Mouse (Mus musculus): Measurements from ENCODE around the gene Olfr187. TPM values are rescaled to one million over a fixed set of nuclear protein-coding genes. Genes with fewer than 3 reads are reported as not detected.
"Not testable (repeated sequence)": the region's sequence is repeated elsewhere in the genome, so short reads cannot be mapped to it uniquely, and the experiment has no call there.

Gene Olfr187
- polyA plus RNA-seq (2014; fragmentation: Nextera tagmentation; extraction: Ambion mirVana): not detected in 2 replicates

DNA sequence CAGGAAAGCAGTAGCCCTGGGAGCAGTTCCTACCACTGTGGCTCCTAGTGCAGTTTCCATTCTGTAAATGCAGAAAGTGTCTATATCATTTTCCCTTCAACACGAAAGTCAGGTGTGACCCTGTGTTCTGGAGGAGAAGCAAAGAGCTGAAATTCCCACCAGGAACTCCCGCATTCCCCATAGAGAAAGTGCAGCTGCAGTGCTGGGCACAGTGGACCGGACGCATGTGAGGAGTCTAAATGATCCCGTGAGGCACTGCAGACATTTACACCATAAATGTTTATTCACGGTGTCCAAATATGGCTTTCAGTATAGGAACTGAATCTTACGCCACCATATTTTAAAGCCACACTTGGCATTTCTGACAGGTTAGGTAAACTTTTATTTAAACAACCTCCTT lies at the start of gene Olfr187:
Gene Olfr187 (minus strand): TSS at position 58 of the 400 bp plus-strand sequence.
- H3K4me1 ChIP-seq (ENCODE audit: control insufficient read depth, insufficient read depth, low read length): no peaks in the 10 kb centered on the region
- H3K9me3 ChIP-seq (ENCODE audit: control insufficient read depth, low read length): no peaks in the 10 kb centered on the region
- no peak within 1 kb of the TSS for H3K4me2 ChIP-seq (replicated peaks; ENCODE audit: low read depth, low read length)
- WGBS: 81% methylated on average over 7 of the region's 7 CpGs
- no peaks in the 10 kb centered on the region for H3K27me3 ChIP-seq (ENCODE audit: control insufficient read depth, insufficient read depth, low read length)
- no peak within 1 kb of the TSS for H3K27ac ChIP-seq (ENCODE audit: low read depth, low read length)
- H3K4me3 ChIP-seq (ENCODE audit: low read length): no peak within 1 kb of the TSS
- no peaks in the 10 kb centered on the region for H3K36me3 ChIP-seq (ENCODE audit: control insufficient read depth, insufficient read depth, low read length)
- H3K9ac ChIP-seq (ENCODE audit: low read depth, low read length): no peak within 1 kb of the TSS
- ATAC-seq (ENCODE audit: low FRiP score, low TSS enrichment): no peak

GRCm38 (mm10) chr16:59081113-59081512 lies 41.5 kb upstream of the Olfr187 start:
- H3K4me3 ChIP-seq (ENCODE audit: low read length); H3K4me1 ChIP-seq (ENCODE audit: control insufficient read depth, insufficient read depth, low read length); H3K9me3 ChIP-seq (ENCODE audit: control insufficient read depth, low read length); H3K9ac ChIP-seq (ENCODE audit: low read depth, low read length); H3K36me3 ChIP-seq (ENCODE audit: control insufficient read depth, insufficient read depth, low read length); H3K4me2 ChIP-seq (replicated peaks; ENCODE audit: low read depth, low read length); H3K27ac ChIP-seq (ENCODE audit: low read depth, low read length); H3K27me3 ChIP-seq (ENCODE audit: control insufficient read depth, insufficient read depth, low read length); ATAC-seq (ENCODE audit: low FRiP score, low TSS enrichment): not testable (repeated sequence)
- WGBS: 86% methylated on average over 2 of the region's 2 CpGs

GRCm38 (mm10) chr16:59077905-59078304 lies 38.3 kb upstream of the Olfr187 start, which contains the start of gene Olfr190:
Gene Olfr190, minus strand, starts transcription at chr16:59078005.
- no peaks in the 10 kb centered on the region for H3K36me3 ChIP-seq (ENCODE audit: control insufficient read depth, insufficient read depth, low read length)
- H3K9ac ChIP-seq (ENCODE audit: low read depth, low read length): no peak within 1 kb of the TSS
- ATAC-seq (ENCODE audit: low FRiP score, low TSS enrichment): no peak
- no peaks in the 10 kb centered on the region for H3K27me3 ChIP-seq (ENCODE audit: control insufficient read depth, insufficient read depth, low read length)
- no peak within 1 kb of the TSS for H3K4me3 ChIP-seq (ENCODE audit: low read length)
- no peak within 1 kb of the TSS for H3K27ac ChIP-seq (ENCODE audit: low read depth, low read length)
- H3K9me3 ChIP-seq (ENCODE audit: control insufficient read depth, low read length): no peaks in the 10 kb centered on the region
- no peak within 1 kb of the TSS for H3K4me2 ChIP-seq (replicated peaks; ENCODE audit: low read depth, low read length)
- 90% methylated on average over 5 of the region's 5 CpGs for WGBS
- no peaks in the 10 kb centered on the region for H3K4me1 ChIP-seq (ENCODE audit: control insufficient read depth, insufficient read depth, low read length)

GRCm38 (mm10) chr16:59073520-59073919 lies 34.0 kb upstream of the Olfr187 start:
- Histone ChIP-seq H3K27ac (ENCODE audit: low read depth, low read length) (no peak overlapping the region), H3K27me3 (ENCODE audit: control insufficient read depth, insufficient read depth, low read length) (no peaks in the 10 kb centered on the region), H3K9ac (ENCODE audit: low read depth, low read length) (no peak overlapping the region), H3K4me1 (ENCODE audit: control insufficient read depth, insufficient read depth, low read length) (no peaks in the 10 kb centered on the region), H3K9me3 (ENCODE audit: control insufficient read depth, low read length) (no peaks in the 10 kb centered on the region), H3K36me3 (ENCODE audit: control insufficient read depth, insufficient read depth, low read length) (no peaks in the 10 kb centered on the region), H3K4me3 (ENCODE audit: low read length) (no peak overlapping the region), H3K4me2 (replicated peaks; ENCODE audit: low read depth, low read length) (no peak overlapping the region)
- 75% methylated on average over 1 of the region's 1 CpGs for WGBS
- no peak for ATAC-seq (ENCODE audit: low FRiP score, low TSS enrichment)

GRCm38 (mm10) chr16:59071755-59072154 lies 32.2 kb upstream of the Olfr187 start:
- no peak overlapping the region for H3K4me2 ChIP-seq (replicated peaks; ENCODE audit: low read depth, low read length)
- no peaks in the 10 kb centered on the region for H3K9me3 ChIP-seq (ENCODE audit: control insufficient read depth, low read length)
- H3K4me3 ChIP-seq (ENCODE audit: low read length): no peak overlapping the region
- no peak for ATAC-seq (ENCODE audit: low FRiP score, low TSS enrichment)
- H3K4me1 ChIP-seq (ENCODE audit: control insufficient read depth, insufficient read depth, low read length): no peaks in the 10 kb centered on the region
- no peak overlapping the region for H3K27ac ChIP-seq (ENCODE audit: low read depth, low read length)
- H3K9ac ChIP-seq (ENCODE audit: low read depth, low read length): no peak overlapping the region
- no peaks in the 10 kb centered on the region for H3K27me3 ChIP-seq (ENCODE audit: control insufficient read depth, insufficient read depth, low read length)
- H3K36me3 ChIP-seq (ENCODE audit: control insufficient read depth, insufficient read depth, low read length): no peaks in the 10 kb centered on the region

- WGBS: 69% methylated on average over 3 of the region's 3 CpGs
- H3K9me3 ChIP-seq (ENCODE audit: control insufficient read depth, low read length); H3K4me1 ChIP-seq (ENCODE audit: control insufficient read depth, insufficient read depth, low read length); H3K27ac ChIP-seq (ENCODE audit: low read depth, low read length); H3K4me2 ChIP-seq (replicated peaks; ENCODE audit: low read depth, low read length); ATAC-seq (ENCODE audit: low FRiP score, low TSS enrichment); H3K36me3 ChIP-seq (ENCODE audit: control insufficient read depth, insufficient read depth, low read length); H3K9ac ChIP-seq (ENCODE audit: low read depth, low read length); H3K4me3 ChIP-seq (ENCODE audit: low read length); H3K27me3 ChIP-seq (ENCODE audit: control insufficient read depth, insufficient read depth, low read length): not testable (repeated sequence)
These were observed 22.8 kb upstream of the Olfr187 start for GRCm38 (mm10) chr16:59062411-59062810.

DNA sequence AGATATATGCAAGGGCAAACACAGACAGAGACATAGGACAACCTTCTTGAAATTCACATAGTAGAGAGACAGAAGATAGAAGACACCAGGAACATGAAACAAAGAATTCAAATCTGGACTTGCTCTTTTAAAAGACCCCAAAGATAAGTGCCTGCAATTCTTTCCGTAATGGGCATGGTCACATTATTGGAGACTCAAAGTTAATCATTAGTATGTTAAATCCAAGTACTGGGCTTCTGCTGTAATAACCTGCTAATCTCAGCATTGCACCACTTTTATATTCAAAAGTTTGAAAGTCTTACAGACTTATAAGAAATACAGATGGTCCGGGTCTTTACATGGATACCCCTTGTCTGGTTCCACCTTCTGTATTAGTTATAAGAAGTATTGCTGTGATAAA lies 9.7 kb upstream of the Olfr187 start:
- 92% methylated on average over 2 of the region's 2 CpGs for WGBS
- not testable (repeated sequence) for H3K4me2 ChIP-seq (replicated peaks; ENCODE audit: low read depth, low read length)

DNA sequence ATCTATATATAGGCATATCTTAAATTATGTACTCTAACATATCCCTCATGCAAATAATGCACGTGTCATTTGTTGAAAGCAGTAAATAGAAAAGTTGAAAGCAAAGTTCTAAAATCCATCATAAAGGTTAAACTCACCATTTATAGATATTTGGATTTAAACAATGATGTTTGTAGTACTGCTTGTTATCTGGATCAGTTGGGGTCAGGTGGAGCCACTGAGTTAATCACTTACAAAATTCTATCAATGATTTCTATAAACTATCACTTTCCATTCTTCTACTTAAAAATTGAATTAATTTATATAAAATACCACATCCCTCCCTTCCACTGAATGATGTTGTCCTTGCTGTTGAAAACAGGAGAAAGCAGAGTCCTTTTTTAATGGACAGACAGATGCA lies 9.3 kb upstream of the Olfr187 start:
- H3K9me3 ChIP-seq (ENCODE audit: control insufficient read depth, low read length): no peaks in the 10 kb centered on the region
- H3K4me3 ChIP-seq (ENCODE audit: low read length): no peak overlapping the region
- ATAC-seq (ENCODE audit: low FRiP score, low TSS enrichment): no peak
- H3K9ac ChIP-seq (ENCODE audit: low read depth, low read length): no peak overlapping the region
- H3K4me2 ChIP-seq (replicated peaks; ENCODE audit: low read depth, low read length): no peak overlapping the region
- H3K27me3 ChIP-seq (ENCODE audit: control insufficient read depth, insufficient read depth, low read length): no peaks in the 10 kb centered on the region
- H3K36me3 ChIP-seq (ENCODE audit: control insufficient read depth, insufficient read depth, low read length): no peaks in the 10 kb centered on the region
- WGBS: 73% methylated on average over 1 of the region's 1 CpGs
- H3K4me1 ChIP-seq (ENCODE audit: control insufficient read depth, insufficient read depth, low read length): no peaks in the 10 kb centered on the region
- no peak overlapping the region for H3K27ac ChIP-seq (ENCODE audit: low read depth, low read length)

More for the DNA sequence above, 9.7 kb upstream of the Olfr187 start:
- H3K9ac ChIP-seq (ENCODE audit: low read depth, low read length); H3K27ac ChIP-seq (ENCODE audit: low read depth, low read length); ATAC-seq (ENCODE audit: low FRiP score, low TSS enrichment); H3K36me3 ChIP-seq (ENCODE audit: control insufficient read depth, insufficient read depth, low read length); H3K4me3 ChIP-seq (ENCODE audit: low read length); H3K4me1 ChIP-seq (ENCODE audit: control insufficient read depth, insufficient read depth, low read length); H3K27me3 ChIP-seq (ENCODE audit: control insufficient read depth, insufficient read depth, low read length); H3K9me3 ChIP-seq (ENCODE audit: control insufficient read depth, low read length): not testable (repeated sequence)

DNA sequence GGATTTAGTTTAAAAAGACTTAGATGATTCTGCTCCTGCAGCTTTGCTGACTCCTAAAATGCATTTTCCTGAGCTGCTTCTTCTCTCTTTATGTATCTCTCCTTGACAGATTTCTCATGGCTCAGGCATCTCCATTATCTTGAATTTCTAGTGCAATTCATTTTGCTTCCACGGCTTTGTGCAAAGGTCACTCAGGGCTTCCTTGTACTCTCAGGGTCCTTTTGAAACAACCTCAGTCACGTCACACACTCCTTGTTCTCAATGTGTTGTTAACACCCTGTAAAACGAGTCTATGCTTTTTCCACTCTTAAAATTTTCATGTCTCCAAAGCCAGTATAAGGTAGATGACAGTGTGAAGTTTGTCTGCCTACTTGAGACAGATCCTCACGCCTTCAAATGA lies 8.0 kb upstream of the Olfr187 start:
- H3K4me2 ChIP-seq (replicated peaks; ENCODE audit: low read depth, low read length): no peak overlapping the region
- H3K9me3 ChIP-seq (ENCODE audit: control insufficient read depth, low read length): no peaks in the 10 kb centered on the region
- WGBS: 74% methylated on average over 4 of the region's 4 CpGs
- H3K27ac ChIP-seq (ENCODE audit: low read depth, low read length): no peak overlapping the region
- ATAC-seq (ENCODE audit: low FRiP score, low TSS enrichment): no peak
- H3K27me3 ChIP-seq (ENCODE audit: control insufficient read depth, insufficient read depth, low read length): no peaks in the 10 kb centered on the region
- no peak overlapping the region for H3K9ac ChIP-seq (ENCODE audit: low read depth, low read length)
- H3K4me3 ChIP-seq (ENCODE audit: low read length): no peak overlapping the region
- no peaks in the 10 kb centered on the region for H3K4me1 ChIP-seq (ENCODE audit: control insufficient read depth, insufficient read depth, low read length)
- H3K36me3 ChIP-seq (ENCODE audit: control insufficient read depth, insufficient read depth, low read length): no peaks in the 10 kb centered on the region

- Histone ChIP-seq H3K36me3 (ENCODE audit: control insufficient read depth, insufficient read depth, low read length) (no peaks in the 10 kb centered on the region), H3K9ac (ENCODE audit: low read depth, low read length) (no peak overlapping the region), H3K4me2 (replicated peaks; ENCODE audit: low read depth, low read length) (no peak overlapping the region), H3K27me3 (ENCODE audit: control insufficient read depth, insufficient read depth, low read length) (no peaks in the 10 kb centered on the region), H3K4me3 (ENCODE audit: low read length) (no peak overlapping the region), H3K4me1 (ENCODE audit: control insufficient read depth, insufficient read depth, low read length) (no peaks in the 10 kb centered on the region), H3K27ac (ENCODE audit: low read depth, low read length) (no peak overlapping the region), H3K9me3 (ENCODE audit: control insufficient read depth, low read length) (no peaks in the 10 kb centered on the region)
- ATAC-seq (ENCODE audit: low FRiP score, low TSS enrichment): no peak
- WGBS: 80% methylated on average over 3 of the region's 3 CpGs
These were observed 6.3 kb upstream of the Olfr187 start for GRCm38 (mm10) chr16:59045835-59046234.
